Mouse (Mus musculus) embryonic facial prominence, embryonic 13.5 days (tissue): ENCODE results near the gene Fmo5. TPM values are rescaled to one million over a fixed set of nuclear protein-coding genes. Genes with fewer than 3 reads are reported as not detected.

Experiments
- ATAC-seq: fragments of 200-750 bp; cut with Nextera tagmentation; 2 replicates; pipeline ENCODE4 v1.8.0; 2017; ENCODE audit warnings: low read depth; ENCODE audit not compliant: insufficient number of reproducible peaks, insufficient read depth, low FRiP score, low TSS enrichment
- H3K27ac ChIP-seq: fragments of 300-500 bp; sonication (generic); 2 replicates; pipeline ENCODE4 v1.5.1; 2015; ENCODE audit warnings: moderate library complexity, mild to moderate bottlenecking, inconsistent platforms
- H3K27me3 ChIP-seq: fragments of 300-500 bp; sonication (generic); 2 replicates; pipeline ENCODE4 v1.6.1; 2015; ENCODE audit warnings: mild to moderate bottlenecking, inconsistent platforms
- H3K36me3 ChIP-seq: fragments of 300-500 bp; sonication (generic); 2 replicates; pipeline ENCODE4 v1.6.1; 2015; ENCODE audit warnings: mild to moderate bottlenecking, inconsistent platforms
- H3K4me1 ChIP-seq: fragments of 300-500 bp; sonication (generic); 2 replicates; pipeline ENCODE4 v1.6.1; 2015; ENCODE audit warnings: inconsistent platforms
- H3K4me2 ChIP-seq: fragments of 300-500 bp; sonication (generic); 2 replicates; pipeline ENCODE4 v1.6.1; 2015; ENCODE audit warnings: moderate library complexity, mild to moderate bottlenecking, inconsistent platforms
- H3K4me3 ChIP-seq: fragments of 300-500 bp; sonication (generic); 2 replicates; pipeline ENCODE4 v1.5.1; 2015; ENCODE audit warnings: mild to moderate bottlenecking, inconsistent platforms
- H3K9ac ChIP-seq: fragments of 300-500 bp; sonication (generic); 2 replicates; pipeline ENCODE4 v1.6.1; 2015; ENCODE audit warnings: mild to moderate bottlenecking, inconsistent platforms
- H3K9me3 ChIP-seq: fragments of 300-500 bp; sonication (generic); 2 replicates; pipeline ENCODE4 v1.6.1; 2016; ENCODE audit warnings: inconsistent platforms
- WGBS: fragments of 180-500 bp; shearing (Covaris S2); methylation state at CpG from one replicate; pipeline ENCODE4 v1.1.7; 2015; ENCODE audit warnings: mixed read lengths; 5-methylcytosine and 5-hydroxymethylcytosine counted together
- polyA plus RNA-seq: library from polyadenylated mRNA; unstranded; fragments of >200 nt; fragmentation: Nextera tagmentation; extraction: Ambion mirVana; gene quantifications from 2 replicates; pipeline ENCODE4 v1.2.1, GENCODE M21; 2015

Gene Fmo5
- polyA plus RNA-seq, 1 experiment from 2014 or later = 2.1 TPM

DNA sequence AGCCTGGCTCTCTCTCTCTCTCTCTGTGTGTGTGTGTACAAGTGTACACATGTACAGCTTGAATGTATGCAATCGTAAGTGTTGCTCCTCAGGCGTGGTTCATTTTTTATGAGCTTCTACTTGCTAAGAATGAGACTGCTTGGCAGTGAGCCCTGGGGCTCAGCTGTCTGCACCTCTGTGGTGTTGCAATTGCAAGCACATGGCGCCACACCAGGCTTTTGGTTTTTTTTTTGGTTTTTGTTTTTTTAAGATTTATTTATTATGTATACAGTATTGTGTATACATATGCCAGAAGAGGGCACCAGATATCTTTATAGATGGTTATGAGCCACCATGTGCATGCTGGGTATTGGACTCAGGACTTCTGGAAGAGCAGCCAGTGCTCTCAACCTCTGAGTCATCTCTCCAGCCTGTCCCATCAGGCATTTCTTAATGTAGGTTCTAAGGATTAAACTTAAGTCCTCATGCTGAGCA, 5.7 kb downstream of the Fmo5 start:
- Histone ChIP-seq H3K4me2 (no peak overlapping the region), H3K4me1 (no peaks in the 10 kb centered on the region), H3K36me3 (no peaks in the 10 kb centered on the region), H3K9ac (no peak overlapping the region), H3K4me3 (no peak overlapping the region), H3K9me3 (no peaks in the 10 kb centered on the region), H3K27ac (no peak overlapping the region), H3K27me3 (no peaks in the 10 kb centered on the region; the same call in 1 of the 2 replicates)
- no peak for ATAC-seq
- 54% methylated on average over 3 of the region's 3 CpGs for WGBS

GRCm38 (mm10) chr3:97641396-97641795, 12.8 kb downstream of the Fmo5 start:
- Histone ChIP-seq H3K9ac (no peak overlapping the region), H3K4me2 (no peak overlapping the region), H3K4me1 (no peaks in the 10 kb centered on the region), H3K27me3 (no peaks in the 10 kb centered on the region), H3K9me3 (no peaks in the 10 kb centered on the region), H3K27ac (no peak overlapping the region), H3K36me3 (no peaks in the 10 kb centered on the region), H3K4me3 (no peak overlapping the region)
- ATAC-seq = no peak
- 84% methylated on average over 4 of the region's 4 CpGs for WGBS

DNA sequence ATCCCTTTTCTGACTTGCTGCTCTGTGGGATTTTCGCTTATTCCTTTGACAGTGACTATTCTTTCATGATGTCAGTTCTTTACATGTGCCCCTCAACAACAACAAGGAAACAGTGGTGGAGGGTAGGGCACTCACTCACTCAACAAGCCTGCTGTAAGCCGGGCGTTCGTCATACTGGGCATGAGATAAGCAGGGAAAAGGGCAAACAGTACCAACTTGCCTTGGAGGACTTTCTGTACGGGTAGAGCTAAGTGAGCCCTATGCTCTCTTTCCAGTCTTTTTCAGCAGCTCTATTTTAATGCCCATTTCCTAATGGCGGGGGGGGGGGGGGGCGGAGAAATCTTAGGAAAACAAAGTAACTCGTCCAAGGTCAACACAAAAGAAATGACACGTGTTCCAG, 13.4 kb downstream of the Fmo5 start:
- no peak overlapping the region for H3K4me2 ChIP-seq
- no peaks in the 10 kb centered on the region for H3K9me3 ChIP-seq
- H3K9ac ChIP-seq = no peak overlapping the region
- no peak overlapping the region for H3K4me3 ChIP-seq
- H3K27ac ChIP-seq = no peak overlapping the region
- ATAC-seq = no peak
- 87% methylated on average over 9 of the region's 9 CpGs for whole genome bisulfite sequencing
- H3K27me3 ChIP-seq = no peaks in the 10 kb centered on the region
- no peaks in the 10 kb centered on the region for H3K36me3 ChIP-seq
- H3K4me1 ChIP-seq = no peaks in the 10 kb centered on the region

GRCm38 (mm10) chr3:97648518-97648917, 19.9 kb downstream of the Fmo5 start:
- no peaks in the 10 kb centered on the region for H3K9me3 ChIP-seq
- H3K4me1 ChIP-seq = no peaks in the 10 kb centered on the region
- H3K9ac ChIP-seq = no peak overlapping the region
- no peak overlapping the region for H3K4me2 ChIP-seq
- no peak overlapping the region for H3K4me3 ChIP-seq
- no peaks in the 10 kb centered on the region for H3K27me3 ChIP-seq
- no peak for ATAC-seq
- no peaks in the 10 kb centered on the region for H3K36me3 ChIP-seq
- no peak overlapping the region for H3K27ac ChIP-seq
- 47% methylated on average over 1 of the region's 1 CpGs for WGBS

DNA sequence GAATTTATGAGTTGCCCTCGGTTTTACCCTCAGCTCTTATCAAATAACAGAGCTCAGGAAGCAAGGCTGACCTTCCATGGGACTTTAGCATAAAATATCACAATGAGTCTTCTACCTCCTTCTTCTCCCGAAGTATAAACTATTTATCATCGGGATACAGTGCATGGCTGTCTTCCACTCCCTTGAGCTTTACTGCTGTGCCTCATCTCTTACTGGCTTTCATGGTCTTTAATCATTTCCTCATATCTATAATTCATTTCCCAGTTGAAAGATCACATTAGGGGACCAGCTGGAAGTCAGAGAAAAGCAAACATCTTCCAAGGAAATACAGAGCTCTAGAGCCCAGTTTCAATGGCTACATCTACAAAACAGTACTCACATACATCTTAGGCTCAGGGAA, 20.4 kb downstream of the Fmo5 start:
- no peaks in the 10 kb centered on the region for H3K4me1 ChIP-seq
- no peak for ATAC-seq
- H3K36me3 ChIP-seq = no peaks in the 10 kb centered on the region
- 78% methylated on average over 3 of the region's 3 CpGs for WGBS
- H3K9me3 ChIP-seq = no peaks in the 10 kb centered on the region
- H3K4me2 ChIP-seq = no peak overlapping the region
- H3K27ac ChIP-seq = no peak overlapping the region
- H3K9ac ChIP-seq = no peak overlapping the region
- no peaks in the 10 kb centered on the region for H3K27me3 ChIP-seq
- H3K4me3 ChIP-seq = no peak overlapping the region

DNA sequence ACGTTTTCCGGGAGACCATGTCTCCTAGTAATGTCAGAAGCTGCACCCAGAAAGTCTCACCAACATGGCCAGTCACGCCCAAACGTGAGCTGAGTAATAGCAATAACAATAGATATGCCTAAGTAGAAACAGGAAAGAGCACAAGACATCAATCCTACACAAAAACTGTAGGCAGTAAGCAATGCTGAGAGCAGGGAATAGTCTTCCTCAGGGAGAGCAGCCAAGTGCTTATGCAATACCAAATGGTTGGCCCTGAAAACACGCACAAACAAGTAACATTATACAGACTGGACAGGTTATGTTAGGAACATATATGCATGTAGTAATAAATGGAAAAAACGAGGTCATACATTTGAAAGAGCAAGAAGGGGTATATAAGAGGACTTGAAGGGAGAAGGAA, 20.9 kb downstream of the Fmo5 start:
- no peaks in the 10 kb centered on the region for H3K9me3 ChIP-seq
- ATAC-seq = no peak
- H3K4me3 ChIP-seq = no peak overlapping the region
- no peaks in the 10 kb centered on the region for H3K36me3 ChIP-seq
- no peak overlapping the region for H3K27ac ChIP-seq
- H3K9ac ChIP-seq = no peak overlapping the region
- no peaks in the 10 kb centered on the region for H3K4me1 ChIP-seq
- H3K27me3 ChIP-seq = no peaks in the 10 kb centered on the region
- H3K4me2 ChIP-seq = no peak overlapping the region
- WGBS = 81% methylated on average over 6 of the region's 6 CpGs

DNA sequence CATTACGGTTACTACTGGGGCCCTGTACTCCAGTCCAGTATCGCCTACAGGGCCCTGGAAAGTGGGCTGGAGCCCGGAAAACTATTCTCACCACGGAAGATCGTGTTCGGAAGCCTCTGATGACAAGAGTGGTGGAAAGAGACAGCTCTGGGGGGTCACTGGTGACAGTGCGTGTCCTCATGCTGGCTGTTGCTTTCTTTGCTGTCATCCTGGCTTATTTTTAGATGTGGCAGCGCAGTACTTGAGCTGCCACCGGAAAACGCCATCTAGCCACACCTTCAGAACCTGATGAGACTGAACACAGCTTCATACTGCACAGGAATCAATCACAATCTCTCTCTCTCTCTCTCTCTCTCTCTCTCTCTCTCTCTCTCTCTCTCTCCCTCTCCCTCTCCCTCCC, 23.0 kb downstream of the Fmo5 start:
- no peaks in the 10 kb centered on the region for H3K4me1 ChIP-seq
- H3K9ac ChIP-seq = no peak overlapping the region
- H3K36me3 ChIP-seq = no peaks in the 10 kb centered on the region
- ATAC-seq = no peak
- H3K4me2 ChIP-seq = no peak overlapping the region
- H3K4me3 ChIP-seq = no peak overlapping the region
- no peaks in the 10 kb centered on the region for H3K9me3 ChIP-seq
- WGBS = 82% methylated on average over 10 of the region's 10 CpGs
- no peaks in the 10 kb centered on the region for H3K27me3 ChIP-seq
- H3K27ac ChIP-seq = no peak overlapping the region

DNA sequence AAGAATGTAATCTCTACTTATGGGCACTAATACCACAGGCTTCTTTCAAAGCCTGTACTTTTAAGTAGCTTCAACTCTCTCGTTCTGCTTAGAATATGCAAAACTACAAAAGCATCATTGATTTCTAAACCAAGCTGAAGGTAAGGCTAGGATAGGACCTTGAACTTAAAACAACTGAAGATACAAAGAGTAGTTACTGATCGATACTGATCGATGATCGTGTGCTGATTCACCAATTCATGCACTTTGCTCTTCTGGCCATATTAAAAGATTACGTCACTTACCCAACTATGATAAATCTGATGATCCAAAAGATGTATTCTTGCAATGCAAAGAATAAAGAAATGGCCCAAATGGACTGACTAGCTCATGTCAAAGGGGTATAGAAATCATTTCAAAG, 25.2 kb downstream of the Fmo5 start:
- 92% methylated on average over 5 of the region's 5 CpGs for WGBS
- ATAC-seq = no peak
- Histone ChIP-seq H3K9ac (no peak overlapping the region), H3K36me3 (no peaks in the 10 kb centered on the region), H3K4me2 (no peak overlapping the region), H3K27ac (no peak overlapping the region), H3K9me3 (no peaks in the 10 kb centered on the region), H3K4me3 (no peak overlapping the region), H3K27me3 (no peaks in the 10 kb centered on the region), H3K4me1 (peaks cover 5% of the 10 kb centered on the region)

- Histone ChIP-seq H3K27me3 (no peaks in the 10 kb centered on the region), H3K9ac (no peak overlapping the region), H3K9me3 (no peaks in the 10 kb centered on the region), H3K4me3 (no peak overlapping the region), H3K27ac (no peak overlapping the region), H3K4me1 (peaks cover 16% of the 10 kb centered on the region), H3K36me3 (no peaks in the 10 kb centered on the region), H3K4me2 (no peak overlapping the region)
- ATAC-seq = no peak
- WGBS = 80% methylated on average over 8 of the region's 8 CpGs
Measured at GRCm38 (mm10) chr3:97654901-97655300, 26.3 kb downstream of the Fmo5 start.

GRCm38 (mm10) chr3:97657655-97658411, 29.2 kb downstream of the Fmo5 start, which contains the start of gene Prkab2:
TSS of gene Prkab2 (plus strand) at chr3:97658193.
- Histone ChIP-seq H3K27me3 (no peaks in the 10 kb centered on the region), H3K4me1 (peaks cover 20% of the 10 kb centered on the region), H3K27ac (no peak within 1 kb of the TSS), H3K9me3 (no peaks in the 10 kb centered on the region), H3K36me3 (peaks cover 9% of the 10 kb centered on the region), H3K4me3 (peak within 1 kb of the TSS; percentile 81), H3K9ac (peak within 1 kb of the TSS; percentile 76), H3K4me2 (peak within 1 kb of the TSS; percentile 77)
- 2% methylated on average over 49 of the region's 51 CpGs for WGBS
- ATAC-seq = peak; percentile 93

GRCm38 (mm10) chr3:97658426-97659193, 30.0 kb downstream of the Fmo5 start:
- Histone ChIP-seq H3K9ac (peak overlapping the region; percentile 76), H3K4me2 (peak overlapping the region; percentile 77), H3K27ac (no peak overlapping the region), H3K4me3 (peak overlapping the region; percentile 81), H3K36me3 (peaks cover 15% of the 10 kb centered on the region), H3K27me3 (no peaks in the 10 kb centered on the region), H3K9me3 (no peaks in the 10 kb centered on the region), H3K4me1 (peaks cover 20% of the 10 kb centered on the region)
- WGBS = under 1% methylated on average over 50 of the region's 50 CpGs
- ATAC-seq = peak; percentile 76

DNA sequence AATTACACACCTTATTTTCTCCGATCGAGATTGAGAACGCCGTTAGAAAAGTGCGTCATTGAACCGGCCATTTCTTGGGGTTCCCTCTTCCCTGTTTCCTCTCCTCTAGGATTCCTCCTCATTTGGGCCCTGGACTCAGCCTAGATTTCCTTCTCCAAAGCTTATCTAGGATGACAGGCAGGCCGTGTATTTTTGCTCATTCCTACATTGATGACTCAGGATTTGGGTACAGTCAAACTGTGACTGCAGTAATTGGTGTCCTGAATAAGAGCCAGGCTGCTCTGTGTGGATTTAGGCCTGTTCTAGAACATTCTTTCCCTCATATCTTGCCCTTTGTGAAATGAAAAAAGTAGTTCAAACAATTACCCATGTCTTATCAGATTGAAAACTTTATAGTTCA, 31.1 kb downstream of the Fmo5 start:
- no peak for ATAC-seq
- H3K27ac ChIP-seq = no peak overlapping the region
- peaks cover 20% of the 10 kb centered on the region for H3K4me1 ChIP-seq
- WGBS = 78% methylated on average over 7 of the region's 7 CpGs
- H3K27me3 ChIP-seq = no peaks in the 10 kb centered on the region
- 0 out of 2 replicates have a peak overlapping the region, but pooled peaks have one; percentile 6 for H3K4me3 ChIP-seq
- 0 out of 2 replicates have a peak overlapping the region, but pooled peaks have one; percentile 76 for H3K9ac ChIP-seq
- H3K9me3 ChIP-seq = no peaks in the 10 kb centered on the region
- H3K4me2 ChIP-seq = peak overlapping the region; percentile 77
- H3K36me3 ChIP-seq = peaks cover 24% of the 10 kb centered on the region
